Mouse (Mus musculus): Measurements from ENCODE around the gene Gm6793. TPM values are rescaled to one million over a fixed set of nuclear protein-coding genes. Genes with fewer than 3 reads are reported as not detected.

Gene Gm6793
- not detected for polyA plus RNA-seq (2017; shearing (Covaris generic))

GRCm38 (mm10) chr8:112014936-112015335, at the start of gene Gm6793:
TSS of gene Gm6793 (minus strand) at chr8:112015036.

DNA sequence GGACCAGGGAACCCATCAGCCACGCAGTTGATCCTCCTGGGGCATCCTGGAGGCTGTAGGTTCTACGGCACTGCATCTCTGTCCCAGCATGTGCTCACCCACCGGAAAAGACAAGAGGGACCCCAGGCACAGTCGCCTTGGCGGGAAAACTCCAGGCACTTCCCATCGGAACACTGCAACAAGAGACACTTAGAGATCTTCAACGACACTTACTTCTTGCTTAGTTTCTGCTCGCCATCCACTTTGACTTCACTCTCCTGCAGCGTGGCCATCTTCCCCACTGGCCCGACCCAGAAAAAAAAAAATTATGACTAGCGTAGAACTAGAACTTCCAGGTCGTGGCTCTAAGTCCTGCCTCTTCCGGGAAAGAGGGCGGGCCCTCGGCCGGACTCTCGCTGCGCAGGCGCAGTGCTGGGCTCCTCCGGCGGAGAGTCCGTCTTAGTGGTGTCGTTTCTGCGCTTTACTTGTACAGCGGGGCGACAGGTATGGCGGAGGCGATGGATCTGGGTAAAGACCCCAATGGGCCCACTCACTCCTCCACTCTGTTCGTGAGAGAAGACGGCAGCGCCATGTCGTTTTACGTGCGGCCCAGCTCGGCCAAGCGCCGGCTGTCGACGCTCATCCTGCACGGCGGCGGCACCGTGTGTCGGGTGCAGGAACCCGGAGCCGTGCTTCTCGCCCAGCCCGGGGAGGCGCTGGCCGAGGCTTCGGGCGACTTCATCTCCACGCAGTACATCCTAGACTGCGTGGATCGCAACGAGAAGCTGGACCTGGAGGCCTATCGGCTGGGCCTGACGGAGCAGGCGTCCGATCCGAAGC, 3.6 kb downstream of the Gm6793 start, which contains the start of the genes Kars and Terf2ip:
Gene Kars (minus strand): TSS at position 327 of the 819 bp plus-strand sequence.
Gene Terf2ip (plus strand): TSS at position 402 of the 819 bp plus-strand sequence.

DNA sequence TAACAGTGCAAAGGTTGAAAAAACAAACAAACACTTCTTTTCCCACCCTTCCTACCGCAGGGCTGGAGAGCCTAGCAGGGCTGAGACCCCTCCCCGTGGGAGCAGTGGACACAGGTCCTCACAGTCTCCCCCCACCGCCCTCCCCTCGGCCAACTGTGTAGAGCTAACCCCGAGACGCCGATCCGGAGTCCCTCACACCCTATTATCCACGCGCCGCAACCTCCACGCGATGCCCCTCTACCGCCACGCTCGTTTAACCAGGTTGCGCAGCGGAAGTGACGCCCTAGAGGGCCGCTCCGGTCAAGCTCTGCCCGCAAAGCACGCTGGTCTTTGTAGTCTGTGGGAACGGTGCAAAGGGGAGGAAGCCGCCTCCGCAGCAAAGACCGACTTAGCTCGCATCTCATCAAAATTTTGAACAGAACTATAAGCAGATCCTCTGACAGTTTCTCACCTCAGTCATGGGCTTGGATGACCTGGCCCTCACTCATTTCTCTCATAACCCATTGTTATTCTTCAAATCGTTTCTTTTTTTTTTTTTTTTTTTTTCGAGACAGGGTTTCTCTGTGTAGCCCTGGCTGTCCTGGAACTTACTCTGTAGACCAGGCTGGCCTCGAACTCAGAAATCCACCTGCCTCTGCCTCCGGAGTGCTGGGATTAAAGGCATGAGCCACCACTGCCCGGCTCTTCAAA, 22.7 kb downstream of the Gm6793 start, which contains the start of gene Adat1:
Gene Adat1 (minus strand): TSS at position 290 of the 690 bp plus-strand sequence.

Other genes starting within 250 kb of the Gm6793 start
- 98.7 TPM for gene Cfdp1, start 160.7 kb downstream of the Gm6793 start, polyA plus RNA-seq (2017; shearing (Covaris generic))
- 1.2 TPM for gene Tmem170, start 138.3 kb downstream of the Gm6793 start, polyA plus RNA-seq (2017; shearing (Covaris generic))
- not detected for gene Chst5, start 104.6 kb downstream of the Gm6793 start, polyA plus RNA-seq (2017; shearing (Covaris generic))
- 2.3 TPM for gene Tmem231, start 81.2 kb downstream of the Gm6793 start, polyA plus RNA-seq (2017; shearing (Covaris generic))
- gene Gabarapl2, start 74.3 kb downstream of the Gm6793 start, polyA plus RNA-seq (2017; shearing (Covaris generic)), result 334 TPM
- gene Adat1, start 22.7 kb downstream of the Gm6793 start, polyA plus RNA-seq (2017; shearing (Covaris generic)), result 8.9 TPM
- 125 TPM for gene Kars, start 3.7 kb downstream of the Gm6793 start, polyA plus RNA-seq (2017; shearing (Covaris generic))
- gene Terf2ip, start 3.6 kb downstream of the Gm6793 start, polyA plus RNA-seq (2017; shearing (Covaris generic)), result 18.4 TPM